Mouse (Mus musculus): ENCODE data around the gene Tsc22d1. TPM values are rescaled to one million over a fixed set of nuclear protein-coding genes. Genes with fewer than 3 reads are reported as not detected.
A peak's percentile ranks its signal among the peaks of the same experiment; 100 is the strongest.

Tsc22d1 gene
- polyA plus RNA-seq, 1 experiment from 2014 or later: 821 TPM

- 40% methylated on average over 9 of the region's 9 CpGs for WGBS
Observed at GRCm38 (mm10) chr14:76527758-76528313, 113.1 kb downstream of the Tsc22d1 start.

GRCm38 (mm10) chr14:76528641-76529040, 113.9 kb downstream of the Tsc22d1 start:
- ATAC-seq (ENCODE audit: low read depth): no peak
- peak overlapping the region; percentile 59 for H3K27ac ChIP-seq (replicated peaks)
- no peaks in the 10 kb centered on the region for H3K9me3 ChIP-seq
- peaks cover 38% of the 10 kb centered on the region for H3K4me1 ChIP-seq (replicated peaks)
- peak overlapping the region; percentile 31; the same call in 1 of the 2 replicates for H3K9ac ChIP-seq
- 29% methylated on average over 5 of the region's 5 CpGs for WGBS
- no peaks in the 10 kb centered on the region for H3K27me3 ChIP-seq
- no peaks in the 10 kb centered on the region for H3K36me3 ChIP-seq
- no peak overlapping the region for H3K4me3 ChIP-seq
- H3K4me2 ChIP-seq: no peak overlapping the region

More at GRCm38 (mm10) chr14:76527758-76528313, 113.1 kb downstream of the Tsc22d1 start:
- H3K9ac ChIP-seq: no peak overlapping the region
- H3K4me2 ChIP-seq: no peak overlapping the region
- H3K9me3 ChIP-seq: no peaks in the 10 kb centered on the region
- peak overlapping the region; percentile 59; the same call in 1 of the 2 replicates for H3K27ac ChIP-seq (replicated peaks)
- no peaks in the 10 kb centered on the region for H3K36me3 ChIP-seq
- peaks cover 30% of the 10 kb centered on the region for H3K4me1 ChIP-seq (replicated peaks)
- no peaks in the 10 kb centered on the region for H3K27me3 ChIP-seq
- H3K4me3 ChIP-seq: no peak overlapping the region
- ATAC-seq (ENCODE audit: low read depth): 0 out of 2 replicates have a peak, but pooled peaks have one; percentile 54

GRCm38 (mm10) chr14:76531027-76531660, 116.4 kb downstream of the Tsc22d1 start:
- Histone ChIP-seq H3K4me1 (replicated peaks) (peaks cover 41% of the 10 kb centered on the region), H3K4me2 (no peak overlapping the region), H3K4me3 (no peak overlapping the region), H3K27ac (replicated peaks) (no peak overlapping the region), H3K36me3 (no peaks in the 10 kb centered on the region), H3K9me3 (no peaks in the 10 kb centered on the region), H3K9ac (no peak overlapping the region), H3K27me3 (no peaks in the 10 kb centered on the region)
- WGBS: 94% methylated on average over 7 of the region's 7 CpGs
- no peak for ATAC-seq (ENCODE audit: low read depth)

- Histone ChIP-seq H3K4me3 (peak overlapping the region; percentile 18), H3K27me3 (no peaks in the 10 kb centered on the region), H3K9ac (peak overlapping the region; percentile 60), H3K9me3 (no peaks in the 10 kb centered on the region), H3K4me1 (replicated peaks) (peaks cover 34% of the 10 kb centered on the region), H3K36me3 (no peaks in the 10 kb centered on the region), H3K4me2 (peak overlapping the region; percentile 54), H3K27ac (replicated peaks) (peak overlapping the region; percentile 82)
- 40% methylated on average over 20 of the region's 20 CpGs for WGBS
- ATAC-seq (ENCODE audit: low read depth): peak; percentile 81
Observed at GRCm38 (mm10) chr14:76532257-76533169, 117.8 kb downstream of the Tsc22d1 start.

- Histone ChIP-seq H3K36me3 (no peaks in the 10 kb centered on the region), H3K4me1 (replicated peaks) (peaks cover 28% of the 10 kb centered on the region), H3K27me3 (no peaks in the 10 kb centered on the region), H3K9me3 (no peaks in the 10 kb centered on the region), H3K27ac (replicated peaks) (peak overlapping the region; percentile 82), H3K4me3 (peak overlapping the region; percentile 18), H3K9ac (peak overlapping the region; percentile 60), H3K4me2 (peak overlapping the region; percentile 54)
- WGBS: 21% methylated on average over 10 of the region's 10 CpGs
- ATAC-seq (ENCODE audit: low read depth): peak; percentile 49; the same call in 1 of the 2 replicates
Observed at GRCm38 (mm10) chr14:76533170-76533815, 118.5 kb downstream of the Tsc22d1 start.

GRCm38 (mm10) chr14:76535096-76535495, 120.3 kb downstream of the Tsc22d1 start:
- H3K9ac ChIP-seq: no peak overlapping the region
- no peaks in the 10 kb centered on the region for H3K9me3 ChIP-seq
- H3K4me1 ChIP-seq (replicated peaks): peaks cover 17% of the 10 kb centered on the region
- no peaks in the 10 kb centered on the region for H3K36me3 ChIP-seq
- no peaks in the 10 kb centered on the region for H3K27me3 ChIP-seq
- H3K4me2 ChIP-seq: no peak overlapping the region
- WGBS: 92% methylated on average over 1 of the region's 1 CpGs
- H3K27ac ChIP-seq (replicated peaks): no peak overlapping the region
- no peak overlapping the region for H3K4me3 ChIP-seq
- no peak for ATAC-seq (ENCODE audit: low read depth)

GRCm38 (mm10) chr14:76536921-76537320, 122.2 kb downstream of the Tsc22d1 start:
- 43% methylated on average over 6 of the region's 6 CpGs for WGBS

GRCm38 (mm10) chr14:76540005-76540670, 125.4 kb downstream of the Tsc22d1 start:
- 93% methylated on average over 5 of the region's 5 CpGs for WGBS
- Histone ChIP-seq H3K36me3 (0 out of 2 replicates have a peak, but pooled peaks cover 5% of the 10 kb centered on the region), H3K9ac (no peak overlapping the region), H3K4me3 (no peak overlapping the region), H3K9me3 (no peaks in the 10 kb centered on the region), H3K27ac (replicated peaks) (no peak overlapping the region), H3K4me1 (replicated peaks) (no peaks in the 10 kb centered on the region; the same call in 1 of the 2 replicates), H3K4me2 (no peak overlapping the region), H3K27me3 (no peaks in the 10 kb centered on the region)
- ATAC-seq (ENCODE audit: low read depth): no peak

More at GRCm38 (mm10) chr14:76536921-76537320, 122.2 kb downstream of the Tsc22d1 start:
- Histone ChIP-seq H3K27ac (replicated peaks) (no peak overlapping the region), H3K9ac (no peak overlapping the region), H3K4me1 (replicated peaks) (peaks cover 17% of the 10 kb centered on the region), H3K27me3 (no peaks in the 10 kb centered on the region), H3K36me3 (no peaks in the 10 kb centered on the region), H3K9me3 (no peaks in the 10 kb centered on the region), H3K4me3 (no peak overlapping the region), H3K4me2 (no peak overlapping the region)
- ATAC-seq (ENCODE audit: low read depth): no peak

- Histone ChIP-seq H3K27me3 (no peaks in the 10 kb centered on the region), H3K4me2 (no peak overlapping the region), H3K36me3 (0 out of 2 replicates have a peak, but pooled peaks cover 6% of the 10 kb centered on the region), H3K27ac (replicated peaks) (no peak overlapping the region), H3K9me3 (no peaks in the 10 kb centered on the region), H3K9ac (no peak overlapping the region), H3K4me3 (no peak overlapping the region), H3K4me1 (replicated peaks) (no peaks in the 10 kb centered on the region; the same call in 1 of the 2 replicates)
- no peak for ATAC-seq (ENCODE audit: low read depth)
- WGBS: 86% methylated on average over 2 of the region's 2 CpGs
Observed at GRCm38 (mm10) chr14:76541341-76541740, 126.6 kb downstream of the Tsc22d1 start.

- H3K9ac ChIP-seq: no peak overlapping the region
- ATAC-seq (ENCODE audit: low read depth): no peak
- 90% methylated on average over 6 of the region's 6 CpGs for WGBS
Observed at GRCm38 (mm10) chr14:76544136-76544535, 129.4 kb downstream of the Tsc22d1 start.

More at GRCm38 (mm10) chr14:76544136-76544535, 129.4 kb downstream of the Tsc22d1 start:
- H3K4me2 ChIP-seq: no peak overlapping the region
- H3K27ac ChIP-seq (replicated peaks): no peak overlapping the region
- H3K4me1 ChIP-seq (replicated peaks): no peaks in the 10 kb centered on the region; the same call in 1 of the 2 replicates
- H3K27me3 ChIP-seq: no peaks in the 10 kb centered on the region
- H3K36me3 ChIP-seq: peaks cover 23% of the 10 kb centered on the region
- no peaks in the 10 kb centered on the region for H3K9me3 ChIP-seq
- H3K4me3 ChIP-seq: no peak overlapping the region
